Mouse (Mus musculus): ENCODE results near the gene Fancg.
"Not testable (repeated sequence)": the region's sequence is repeated elsewhere in the genome, so short reads cannot be mapped to it uniquely, and the experiment has no call there.

Gene Fancg

DNA sequence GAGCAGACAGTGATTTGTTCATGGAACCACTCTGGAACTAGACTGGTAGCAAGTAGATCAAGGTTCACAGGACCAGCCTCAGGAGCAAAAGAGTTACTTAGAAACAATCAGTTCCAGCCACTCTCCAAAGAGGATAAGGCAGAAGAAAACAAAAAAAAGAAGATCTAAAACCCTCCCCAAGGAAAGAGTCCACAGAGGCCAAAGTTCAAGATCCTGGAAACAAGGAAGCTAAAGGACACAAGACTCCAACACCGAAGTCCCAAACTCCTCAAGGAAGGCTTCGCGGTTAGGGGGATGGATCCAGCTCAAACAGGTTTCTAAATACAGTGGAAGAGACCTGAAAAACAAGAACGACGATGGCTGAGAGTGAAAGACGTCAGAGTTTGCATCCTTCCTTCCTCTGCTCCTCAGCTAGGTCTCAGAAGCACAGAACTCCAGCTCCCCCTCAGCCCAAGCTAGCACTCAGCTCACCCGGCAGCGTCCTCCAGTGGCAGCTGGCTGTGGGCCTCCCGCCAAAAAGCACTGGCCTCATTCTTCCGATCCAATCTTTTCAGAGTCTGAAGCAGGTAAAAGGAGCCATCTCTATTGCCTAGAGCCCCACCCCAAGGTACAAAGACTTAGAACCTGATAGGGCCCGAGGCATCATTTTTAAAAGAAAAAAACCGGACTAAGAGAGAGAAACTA, 7.4 kb downstream of the Fancg start:
- in situ Hi-C loops (cut with MboI, MseI): loop anchor here (25.0 kb wide), 1 partner anchor 1716 kb away; the partner anchor contains the start of gene Ubap2

GRCm38 (mm10) chr4:43001272-43001671, 9.0 kb downstream of the Fancg start:
- in situ Hi-C loops (cut with MboI, MseI): loop anchor here (25.0 kb wide), 1 partner anchor 1714 kb away; the partner anchor contains the start of gene Ubap2

GRCm38 (mm10) chr4:43000141-43000986, 9.9 kb downstream of the Fancg start, which contains the start of gene Vcp:
Gene Vcp (minus strand): TSS chr4:43000507.
- in situ Hi-C loops (cut with MboI, MseI): loop anchor here (25.0 kb wide), 1 partner anchor 1713 kb away; the partner anchor contains the start of gene Ubap2

DNA sequence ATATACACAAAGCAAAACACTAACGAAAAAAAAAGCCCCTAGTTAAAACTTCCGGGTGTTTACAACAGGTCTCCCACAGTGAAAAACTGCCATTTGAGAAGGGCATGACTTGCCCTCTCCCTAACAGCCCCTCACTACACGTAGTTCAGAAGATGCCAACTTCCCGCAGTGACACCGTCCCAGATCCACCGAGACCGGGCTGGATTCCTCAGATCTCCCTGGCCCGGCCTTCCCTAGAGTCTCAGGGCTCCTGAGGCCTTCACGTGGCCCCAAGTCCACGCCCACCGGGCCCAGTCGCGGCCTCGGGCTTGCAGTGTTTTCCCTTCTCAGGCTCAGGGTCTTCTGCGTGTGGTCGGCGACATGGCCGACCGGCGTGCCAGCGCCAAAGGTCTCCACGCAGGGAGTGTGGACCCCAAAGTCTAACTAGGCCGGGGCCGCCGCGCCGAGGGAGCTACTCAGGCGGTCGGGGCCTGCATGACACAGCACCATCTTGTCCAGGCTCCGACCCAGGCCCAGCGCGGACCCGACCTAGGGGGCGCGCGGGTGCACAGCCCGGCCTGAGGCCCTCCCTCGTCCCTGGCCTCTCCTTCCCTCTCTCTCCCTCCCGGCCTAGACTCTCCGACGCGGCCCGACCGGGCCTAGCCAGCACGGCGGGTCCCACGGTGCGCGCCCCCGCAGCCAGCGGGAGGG, 10.7 kb downstream of the Fancg start:
- in situ Hi-C loops (cut with MboI, MseI): loop anchor here (25.0 kb wide), 1 partner anchor 1712 kb away; the partner anchor contains the start of gene Ubap2

GRCm38 (mm10) chr4:42998022-42998421, 12.3 kb downstream of the Fancg start:
- in situ Hi-C loops (cut with MboI, MseI): no loop called here

GRCm38 (mm10) chr4:42988296-42988695, 22.0 kb downstream of the Fancg start:
- in situ Hi-C loops (cut with MboI, MseI): no loop called here

DNA sequence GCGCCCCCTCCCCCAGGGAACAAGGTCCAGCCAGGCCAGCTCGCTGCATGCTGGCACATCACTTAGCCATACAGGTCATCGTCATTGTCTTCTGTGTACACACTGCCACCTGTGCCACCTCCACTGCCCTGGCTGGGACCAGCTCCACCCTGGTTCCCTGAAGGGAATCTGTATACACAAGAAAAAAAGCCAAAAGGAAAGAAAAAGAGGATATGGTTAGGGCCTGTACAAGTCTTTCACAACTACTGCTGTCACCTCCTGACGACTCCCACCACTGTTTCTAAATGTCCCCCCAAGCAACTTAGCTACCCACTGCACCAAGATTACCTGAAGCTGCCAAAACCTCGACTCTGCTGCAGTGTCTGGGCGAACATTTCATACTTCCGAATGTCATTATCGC, 29.8 kb downstream of the Fancg start:
- in situ Hi-C loops (cut with MboI, MseI): not testable (repeated sequence)

GRCm38 (mm10) chr4:42978062-42978461, 32.2 kb downstream of the Fancg start:
- in situ Hi-C loops (cut with MboI, MseI): no loop called here

- in situ Hi-C loops (cut with MboI, MseI): no loop called here
These were observed 36.4 kb downstream of the Fancg start for GRCm38 (mm10) chr4:42973868-42974267.

DNA sequence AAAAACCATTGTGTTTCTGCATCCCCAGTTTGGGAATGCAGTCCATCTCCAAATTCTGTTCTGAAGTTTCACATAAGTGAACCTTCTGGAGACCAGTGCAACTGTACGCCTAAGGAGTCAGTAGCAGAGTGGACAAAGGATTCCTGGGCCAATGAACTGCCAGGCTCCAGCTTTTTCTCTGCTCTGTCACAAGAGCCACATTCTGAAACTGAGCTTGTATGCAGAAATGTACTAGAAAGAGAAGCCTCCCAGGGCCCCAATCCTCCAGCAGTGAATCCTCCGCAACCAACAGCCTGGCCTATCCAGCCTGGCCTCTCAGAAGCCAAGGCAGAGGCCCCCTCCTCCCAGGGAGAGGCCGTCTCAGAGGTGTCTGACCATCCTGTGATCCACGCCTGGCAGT, 37.4 kb downstream of the Fancg start:
- in situ Hi-C loops (cut with MboI, MseI): no loop called here

DNA sequence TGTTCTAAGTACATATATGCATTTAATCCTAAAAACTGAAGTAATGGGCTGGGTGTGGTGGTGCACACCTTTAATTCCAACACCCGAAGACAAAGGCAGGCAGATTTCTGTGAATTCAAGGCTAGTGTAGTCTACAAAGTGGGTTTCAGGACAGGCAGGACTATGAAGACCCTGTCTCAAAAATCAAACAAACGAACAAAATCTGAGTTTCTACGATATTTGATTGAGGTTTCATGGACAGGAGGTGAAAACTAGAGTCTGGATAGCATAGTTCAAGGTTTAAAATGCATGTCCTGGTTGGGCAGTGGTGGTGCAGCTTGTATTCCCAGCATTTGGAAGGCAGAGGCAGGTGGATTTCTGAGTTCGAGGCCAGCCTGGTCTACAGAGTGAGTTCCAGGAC, 41.0 kb downstream of the Fancg start, which contains the start of gene 1700022I11Rik:
TSS of gene 1700022I11Rik (plus strand) at position 301 of the 400 bp plus-strand sequence.
- in situ Hi-C loops (cut with MboI, MseI): no loop called here

- in situ Hi-C loops (cut with MboI, MseI): no loop called here
These were observed 45.1 kb downstream of the Fancg start for GRCm38 (mm10) chr4:42965039-42965719.

DNA sequence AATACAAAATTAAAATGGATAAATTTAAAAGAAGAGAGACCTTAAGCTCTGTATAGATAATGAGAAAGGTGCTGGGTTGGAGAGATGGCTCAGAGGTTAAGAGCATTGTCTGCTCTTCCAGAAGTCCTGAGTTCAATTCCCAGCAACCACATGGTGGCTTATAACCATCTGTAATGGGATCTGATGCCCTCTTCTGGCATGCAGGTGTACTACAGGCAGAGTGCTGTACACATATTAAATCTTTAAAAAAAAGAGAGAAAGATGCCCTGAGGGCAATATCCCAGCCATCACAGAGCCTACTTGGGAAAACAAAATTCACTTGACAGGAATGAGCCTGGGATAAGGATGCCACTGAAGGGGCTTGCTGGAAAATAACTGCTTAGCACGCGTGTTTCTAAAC, 46.8 kb downstream of the Fancg start:
- in situ Hi-C loops (cut with MboI, MseI): loop anchor here (5.0 kb wide), 1 partner anchor 91 kb away; the partner anchor contains the start of gene Fam205c

DNA sequence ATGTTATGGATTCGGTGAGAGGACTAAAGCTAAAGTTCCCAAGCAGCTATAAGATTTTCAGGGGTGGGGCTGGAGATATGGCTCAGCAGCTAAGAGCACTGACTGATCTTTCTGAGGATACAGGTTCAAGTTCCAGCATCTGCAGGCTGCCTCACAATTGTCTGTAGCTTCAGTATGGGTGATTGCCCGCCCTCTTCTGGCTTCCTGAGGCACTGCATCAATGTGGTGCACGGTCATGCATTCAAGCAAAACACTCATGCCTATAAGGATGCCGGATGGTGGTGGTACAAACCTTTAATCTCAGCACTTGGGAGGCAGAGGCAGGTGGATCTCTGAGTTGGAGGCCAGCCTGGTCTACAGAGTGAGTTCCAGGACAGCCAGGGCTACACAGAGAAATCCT, 48.7 kb downstream of the Fancg start:
- in situ Hi-C loops (cut with MboI, MseI): loop anchor here (5.0 kb wide), 1 partner anchor 89 kb away; the partner anchor contains the start of gene Fam205c

DNA sequence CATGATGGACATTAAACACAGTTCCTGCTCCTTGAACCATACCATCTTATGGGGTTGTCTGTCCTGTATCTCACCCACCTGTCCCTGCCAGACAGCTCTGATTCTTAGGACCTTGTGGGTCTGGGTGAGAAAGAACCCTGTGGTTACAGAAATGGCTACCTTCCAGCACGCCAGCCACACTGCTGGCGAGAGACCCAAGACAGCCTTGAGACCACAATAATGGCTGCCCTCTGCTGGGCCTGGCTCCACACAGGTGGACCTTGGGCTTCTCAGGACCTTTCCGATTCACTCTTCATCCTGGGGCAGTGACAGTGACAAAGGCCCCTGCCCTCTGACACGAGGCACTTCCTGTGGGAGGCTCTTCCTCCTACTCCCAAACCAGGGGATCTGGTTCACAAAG, 50.9 kb downstream of the Fancg start:
- in situ Hi-C loops (cut with MboI, MseI): no loop called here

GRCm38 (mm10) chr4:42958942-42959341, 51.4 kb downstream of the Fancg start:
- in situ Hi-C loops (cut with MboI, MseI): no loop called here

DNA sequence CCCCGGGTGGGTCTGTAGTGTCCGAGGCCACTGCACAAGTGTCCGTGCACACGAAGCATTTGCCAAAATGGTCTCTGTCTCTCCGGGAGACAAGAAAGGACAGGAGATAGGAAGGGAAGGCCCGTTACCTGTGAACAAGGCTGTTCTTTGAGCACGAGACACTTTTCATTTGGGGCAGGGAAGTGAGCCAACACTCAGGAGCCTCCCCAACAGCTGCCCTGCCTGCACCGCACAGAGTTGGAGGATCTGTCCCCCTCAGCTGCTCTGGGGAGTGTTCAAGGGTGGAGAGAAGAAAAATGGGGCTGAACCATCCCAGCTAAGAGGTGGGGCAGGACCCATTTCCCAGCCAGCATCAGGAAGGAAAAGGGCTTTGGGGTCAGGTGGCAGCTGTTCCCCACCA, 52.3 kb downstream of the Fancg start:
- in situ Hi-C loops (cut with MboI, MseI): no loop called here

- in situ Hi-C loops (cut with MboI, MseI): no loop called here
These were observed 53.0 kb downstream of the Fancg start for GRCm38 (mm10) chr4:42957306-42957705.

- in situ Hi-C loops (cut with MboI, MseI): no loop called here
These were observed 53.7 kb downstream of the Fancg start for GRCm38 (mm10) chr4:42956581-42956980.

DNA sequence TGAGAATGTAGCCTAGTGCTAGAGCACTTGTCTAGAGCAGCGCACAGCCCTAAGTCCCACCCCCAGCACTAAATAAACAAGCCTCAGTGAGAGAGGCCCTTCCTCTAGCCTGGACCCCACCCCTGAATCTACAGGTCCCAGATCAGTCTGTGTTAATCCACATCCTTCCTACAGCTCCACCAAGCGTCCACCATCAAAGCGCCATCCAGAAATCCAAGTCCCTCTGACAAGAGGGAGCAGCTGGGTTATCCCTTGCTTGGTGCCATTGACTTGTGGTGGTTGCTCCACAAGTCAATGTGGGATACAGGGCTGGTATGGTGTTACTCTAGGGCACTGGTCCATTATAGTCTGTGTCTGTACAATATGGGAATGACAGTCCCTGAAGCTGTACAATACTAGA, 55.1 kb downstream of the Fancg start:
- in situ Hi-C loops (cut with MboI, MseI): no loop called here

- in situ Hi-C loops (cut with MboI, MseI): no loop called here
These were observed 56.0 kb downstream of the Fancg start for GRCm38 (mm10) chr4:42954297-42954696.

Measured in regulatory T cell (primary cell).